8 mouse cellular contexts compared by ENCODE assay signal in genomic region chr2:84956274-84956673, GRCm38 (mm10). TPM values are rescaled to one million over a fixed set of nuclear protein-coding genes. Genes with fewer than 3 reads are reported as not detected.
DNase-seq lines count a peak whose midpoint lies in the region; ATAC-seq and TF ChIP-seq lines count a peak whose summit lies in the region.
"Had no signal": no experiment of that assay in that cellular context is flagged by ENCODE, and none has a peak within 500 bp of the region (broad histone marks: within the 10 kb centered on the region; RNA-seq: fewer than 3 reads in every experiment).

No protein-coding gene starts in this region.

- no peaks in the 10 kb centered on the region for H3K9me3 ChIP-seq in heart, embryonic 12.5 days (replicated peaks)
- H3K9me3 ChIP-seq in lung, embryonic 14.5 days (ENCODE audit: low read depth, low read length) = no peaks in the 10 kb centered on the region

- no peaks in the 10 kb centered on the region for H3K79me2 ChIP-seq in C2C12 (ENCODE audit: control insufficient read depth, insufficient read depth)

- no peaks in the 10 kb centered on the region for H3K4me1 ChIP-seq in heart, embryonic 12.5 days (replicated peaks)
- no peaks in the 10 kb centered on the region for H3K4me1 ChIP-seq in lung, embryonic 14.5 days (ENCODE audit: insufficient read depth)

- no peak overlapping the region for H3K4me3 ChIP-seq in C2C12 (ENCODE audit: insufficient read depth, poor library complexity, severe bottlenecking)
- no peak overlapping the region for H3K4me3 ChIP-seq in heart, embryonic 12.5 days
- no peak overlapping the region for H3K4me3 ChIP-seq in lung, embryonic 14.5 days (ENCODE audit: low read depth, low read length)

- H3K27me3 ChIP-seq in C2C12 (ENCODE audit: control insufficient read depth, insufficient read depth, insufficient read length) = no peaks in the 10 kb centered on the region
- H3K27me3 ChIP-seq in heart, embryonic 12.5 days (replicated peaks) = no peaks in the 10 kb centered on the region
- no peaks in the 10 kb centered on the region for H3K27me3 ChIP-seq in lung, embryonic 14.5 days (ENCODE audit: insufficient read depth, low read length)

- peak; percentile 23 for DNase-seq in ES-CJ7 (ENCODE audit: low read depth, low spot score)
- peak; percentile 8 for DNase-seq in cerebellum, adult 9-10 months
- DNase-seq in layer of hippocampus, adult 11-12 months (ENCODE audit: low spot score) = peak; percentile 53
- DNase-seq in lung, embryonic 14.5 days = peak; percentile 75
- peak; percentile 18 for DNase-seq in right cerebral cortex, adult 18-20 months

- no peaks in the 10 kb centered on the region for H3K79me3 ChIP-seq in C2C12 (ENCODE audit: low read depth)

- 50% methylated on average over 5 of the region's 5 CpGs for WGBS in heart, embryonic 12.5 days
- 55% methylated on average over 5 of the region's 5 CpGs for WGBS in lung, embryonic 14.5 days

- H3K27ac ChIP-seq in heart, embryonic 12.5 days (ENCODE audit: poor library complexity, severe bottlenecking) = no peak overlapping the region
- no peak overlapping the region for H3K27ac ChIP-seq in lung, embryonic 14.5 days (ENCODE audit: low read depth)

- no peak overlapping the region for H3K4me2 ChIP-seq in heart, embryonic 12.5 days
- no peak overlapping the region for H3K4me2 ChIP-seq in lung, embryonic 14.5 days

- H3K9ac ChIP-seq in heart, embryonic 12.5 days = no peak overlapping the region
- no peak overlapping the region for H3K9ac ChIP-seq in lung, embryonic 14.5 days

- H3K36me3 ChIP-seq in C2C12 (ENCODE audit: control insufficient read depth, insufficient read depth) = no peaks in the 10 kb centered on the region
- H3K36me3 ChIP-seq in heart, embryonic 12.5 days = peaks cover 68% of the 10 kb centered on the region
- peaks cover 71% of the 10 kb centered on the region for H3K36me3 ChIP-seq in lung, embryonic 14.5 days (ENCODE audit: insufficient read depth)

- ATAC-seq in heart, embryonic 12.5 days (ENCODE audit: insufficient number of reproducible peaks, low FRiP score) = peak; percentile 23; the same call in 1 of the 2 replicates
- ATAC-seq in lung, embryonic 14.5 days (ENCODE audit: insufficient read depth) = peak; percentile 58

- no peak overlapping the region for H3ac ChIP-seq in C2C12 (ENCODE audit: control insufficient read depth, insufficient read length, low read depth)

- TF ChIP-seq CTCF in C2C12 (IDR thresholded peaks at IDR 0.05; ENCODE audit: control insufficient read depth, insufficient read depth, insufficient read length) = peak; percentile 75
- peak; percentile 78 for TF ChIP-seq CTCF in lung, embryonic 14.5 days (IDR thresholded peaks at IDR 0.05; ENCODE audit: low read depth)

TF ChIP-seq in C2C12, 6 proteins besides CTCF, POLR2A, EP300 and RAD21:
- TF ChIP-seq FOSL1 (IDR thresholded peaks at IDR 0.05; ENCODE audit: insufficient read depth, low read length, poor library complexity, severe bottlenecking) = no peak
- TF ChIP-seq USF1 (IDR thresholded peaks at IDR 0.05; ENCODE audit: low read depth) = no peak
- TF ChIP-seq MAX (IDR thresholded peaks at IDR 0.05) = no peak
- TF ChIP-seq MYOD1 (IDR thresholded peaks at IDR 0.05; ENCODE audit: control insufficient read depth, insufficient read length, low read depth) = no peak
- TF ChIP-seq MYOG (IDR thresholded peaks at IDR 0.05; ENCODE audit: control insufficient read depth, extremely low read depth, insufficient read length) = no peak
- TF ChIP-seq CEBPB (IDR thresholded peaks at IDR 0.05; ENCODE audit: low read depth) = no peak

RNA-seq across cellular contexts. Expression of gene Slc43a3, which starts 19.9 kb away (rescaled TPM):
- 10.5 TPM for polyA plus RNA-seq in C2C12 (2012; fragmentation: generic; extraction: Trizol)
- 33.6 and 35.0 TPM in 2 replicates for polyA plus RNA-seq in heart, embryonic 12.5 days (2016; fragmentation: Nextera tagmentation; extraction: Ambion mirVana)
- 77.4 and 78.9 TPM in 2 replicates for polyA plus RNA-seq in lung, embryonic 14.5 days (2014; fragmentation: Nextera tagmentation; extraction: Ambion mirVana)

RNA-seq across cellular contexts. Expression of gene Prg2, which starts 24.0 kb away (rescaled TPM):
- not detected for polyA plus RNA-seq in C2C12 (2012; fragmentation: generic; extraction: Trizol)
- polyA plus RNA-seq in heart, embryonic 12.5 days (2016; fragmentation: Nextera tagmentation; extraction: Ambion mirVana) = 0.39 and 3.1 TPM in 2 replicates
- 0.23 TPM in 1 of 2 replicates, not detected in the other for polyA plus RNA-seq in lung, embryonic 14.5 days (2014; fragmentation: Nextera tagmentation; extraction: Ambion mirVana)
- polyA plus RNA-seq: heart, embryonic 14.5 days had no signal

RNA-seq across cellular contexts. Expression of gene Prg3, which starts 31.7 kb away (rescaled TPM):
- polyA plus RNA-seq in C2C12 (2012; fragmentation: generic; extraction: Trizol) = not detected
- 0.49 TPM in 1 of 2 replicates, not detected in the other for polyA plus RNA-seq in heart, embryonic 12.5 days (2016; fragmentation: Nextera tagmentation; extraction: Ambion mirVana)
- not detected in 2 replicates for polyA plus RNA-seq in lung, embryonic 14.5 days (2014; fragmentation: Nextera tagmentation; extraction: Ambion mirVana)
- polyA plus RNA-seq: heart, embryonic 14.5 days had no signal

Comparison
In these comparisons a context has a peak if more than half of its experiments do, and no peak if none do; other contexts are left out.
1. DNase-seq: peak in every context shown above with its lines; median percentile 75 in lung, embryonic 14.5 days; 53 in layer of hippocampus, adult 11-12 months; 23 in ES-CJ7; 18 in right cerebral cortex, adult 18-20 months; 8 in cerebellum, adult 9-10 months.